Mouse (Mus musculus) testis, adult 2 months (tissue): ENCODE results near the gene Fto.

Experiments used
- CTCF ChIP-seq: fragments of 200-500 bp; IDR thresholded peaks from 2 replicates; pipeline ENCODE4 v1.5.1; 2012; ENCODE audit warnings: low read depth, mild to moderate bottlenecking, inconsistent platforms, low read length, moderate library complexity; ENCODE audit not compliant: control insufficient read depth, insufficient read depth, insufficient replicate concordance
- POLR2A ChIP-seq: fragments of 200-500 bp; IDR thresholded peaks from 2 replicates; pipeline ENCODE4 v1.6.1; 2012; ENCODE audit warnings: low read depth, mild to moderate bottlenecking, inconsistent platforms, low read length, moderate library complexity; ENCODE audit not compliant: control insufficient read depth

- TF ChIP-seq CTCF: no peak
- TF ChIP-seq POLR2A: no peak
These were observed 397.9 kb downstream of the Fto start for GRCm38 (mm10) chr8:91711202-91711601.
